Mouse (Mus musculus) left cerebral cortex, postnatal 4 days (tissue): ENCODE results near the gene Col2a1. TPM values are rescaled to one million over a fixed set of nuclear protein-coding genes. Genes with fewer than 3 reads are reported as not detected.

Experiments used
- DNase-seq: peaks from one replicate; pipeline ENCODE4 v3.0.0-alpha.2; 2022
- intact Hi-C: fragments of 180-260 bp; cut with DNase I; formaldehyde crosslinking; loops from one replicate; pipeline ENCODE4 v1.15.1; 2025
- total RNA-seq, 2 experiments: library from RNA; stranded (reverse); gene quantifications; 2 replicates each; pipeline ENCODE4 v1.2.3; 2021

Gene Col2a1
- total RNA-seq, 2 experiments from 2014 or later: 2.5 to 5.4 TPM

DNA sequence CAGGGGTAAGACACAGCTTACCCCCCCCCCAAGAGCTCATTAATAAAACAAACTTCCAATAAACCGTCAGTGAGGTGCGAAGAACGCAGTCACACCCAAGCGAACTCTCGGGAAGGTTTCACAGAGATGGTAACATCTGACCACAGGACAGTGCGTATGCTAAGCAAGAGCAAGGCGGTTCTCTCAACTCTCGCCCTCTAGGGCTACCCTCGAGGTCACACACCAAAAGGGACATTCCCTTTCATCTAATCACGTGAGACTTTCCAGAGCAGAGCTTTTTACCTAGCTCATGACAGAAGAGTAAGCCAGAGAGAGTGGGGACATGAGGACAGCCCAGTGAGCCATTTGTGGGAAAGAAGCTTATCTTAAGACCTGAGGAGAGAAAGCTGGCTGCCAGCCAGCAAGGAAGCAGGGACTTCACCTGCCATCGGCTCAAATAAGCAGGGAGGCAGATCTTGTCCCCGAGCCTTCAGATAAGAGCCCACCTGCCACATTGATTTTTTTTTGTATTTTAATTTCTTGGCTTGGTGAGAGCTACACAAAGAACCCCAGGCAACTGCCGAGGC is 75.2 kb downstream of the Col2a1 start:
- intact Hi-C loops: no loop called here
- DNase-seq: no peak

DNA sequence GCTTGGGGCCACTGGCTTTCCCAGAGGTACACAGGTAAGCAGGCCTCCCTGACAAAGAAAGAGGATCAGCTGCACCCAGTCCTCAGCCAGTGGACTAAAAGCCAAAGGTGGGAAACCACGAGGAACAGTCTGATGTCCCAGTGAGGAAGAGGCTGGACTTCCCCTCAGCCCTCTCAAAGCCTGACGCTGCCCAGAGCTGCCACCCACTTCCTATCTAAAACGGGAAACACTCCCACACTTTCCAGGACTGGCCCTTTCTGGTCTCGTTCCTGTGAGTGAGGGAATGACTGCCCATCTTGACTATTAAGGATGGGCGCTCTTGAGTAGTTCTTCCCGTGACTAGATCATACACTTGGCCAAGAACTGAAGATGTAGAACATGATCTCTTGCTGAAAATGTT is 76.7 kb downstream of the Col2a1 start:
- intact Hi-C loops: no loop called here
- no peak for DNase-seq

DNA sequence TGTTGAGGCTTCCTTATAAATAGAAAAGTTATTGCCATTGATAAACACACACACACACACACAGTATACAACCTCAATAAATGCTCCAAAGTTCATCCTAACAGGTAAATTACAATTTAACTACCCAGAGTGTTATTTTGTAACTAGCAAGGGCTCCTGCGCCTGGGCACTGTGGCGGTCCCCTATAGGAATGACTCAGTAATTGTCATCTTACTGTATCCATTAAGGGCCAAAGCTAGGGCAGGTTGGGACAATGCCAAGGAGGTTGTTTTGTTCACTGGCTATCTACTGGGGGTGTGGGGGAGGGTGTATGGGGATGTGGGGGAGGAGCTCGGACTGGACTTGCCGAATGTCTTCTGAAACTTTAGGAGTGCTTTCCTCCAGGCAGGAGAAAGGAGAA is 77.5 kb downstream of the Col2a1 start:
- no peak for DNase-seq
- intact Hi-C loops: no loop called here

Other genes starting within 250 kb of the Col2a1 start
- 10 to 100 TPM; 21.2 to 24.2 TPM for gene Rapgef3, start 236.7 kb downstream of the Col2a1 start, total RNA-seq
- 10 to 100 TPM; 81.8 to 84.6 TPM for gene Slc48a1, start 226.2 kb downstream of the Col2a1 start, total RNA-seq
- gene Hdac7, start 160.2 kb downstream of the Col2a1 start, total RNA-seq: 10 to 100 TPM; 41.0 to 41.3 TPM
- under 1 TPM in 1 of 2 experiments, not detected in 1; 0.08 TPM for gene Vdr, start 94.1 kb downstream of the Col2a1 start, total RNA-seq
- gene Tmem106c, start 40.5 kb downstream of the Col2a1 start, total RNA-seq: 10 to 100 TPM; 18.0 to 20.1 TPM
- 100 to 1,000 TPM; 156 to 177 TPM for gene Pfkm, start 87.9 kb upstream of the Col2a1 start, total RNA-seq
- gene Senp1, start 89.0 kb upstream of the Col2a1 start, total RNA-seq: 10 to 100 TPM; 20.2 to 20.6 TPM
- 10 to 100 TPM; 28.3 to 35.0 TPM for gene Asb8, start 160.9 kb upstream of the Col2a1 start, total RNA-seq
- 10 to 100 TPM; 45.6 to 51.6 TPM for gene Ccdc184, start 162.5 kb upstream of the Col2a1 start, total RNA-seq
- gene Olfr288, start 190.8 kb upstream of the Col2a1 start, total RNA-seq: under 1 TPM in 1 of 2 experiments, not detected in 1; 0.18 TPM
- not detected for gene Gm44579, start 216.3 kb upstream of the Col2a1 start, total RNA-seq
- gene Olfr287, start 216.4 kb upstream of the Col2a1 start, total RNA-seq: under 1 TPM in 1 of 2 experiments, not detected in 1; 0.20 TPM
- gene Olfr286, start 229.8 kb upstream of the Col2a1 start, total RNA-seq: not detected